Mouse (Mus musculus) liver (tissue): ENCODE results near the gene Tubd1.
"Not testable (repeated sequence)": the region's sequence is repeated elsewhere in the genome, so short reads cannot be mapped to it uniquely, and the experiment has no call there.

ENCODE experiments used
- DNase-seq: peaks from one replicate; pipeline ENCODE4 v3.0.0-alpha.2; 2020; ENCODE audit warnings: mixed read lengths

Gene Tubd1

DNA sequence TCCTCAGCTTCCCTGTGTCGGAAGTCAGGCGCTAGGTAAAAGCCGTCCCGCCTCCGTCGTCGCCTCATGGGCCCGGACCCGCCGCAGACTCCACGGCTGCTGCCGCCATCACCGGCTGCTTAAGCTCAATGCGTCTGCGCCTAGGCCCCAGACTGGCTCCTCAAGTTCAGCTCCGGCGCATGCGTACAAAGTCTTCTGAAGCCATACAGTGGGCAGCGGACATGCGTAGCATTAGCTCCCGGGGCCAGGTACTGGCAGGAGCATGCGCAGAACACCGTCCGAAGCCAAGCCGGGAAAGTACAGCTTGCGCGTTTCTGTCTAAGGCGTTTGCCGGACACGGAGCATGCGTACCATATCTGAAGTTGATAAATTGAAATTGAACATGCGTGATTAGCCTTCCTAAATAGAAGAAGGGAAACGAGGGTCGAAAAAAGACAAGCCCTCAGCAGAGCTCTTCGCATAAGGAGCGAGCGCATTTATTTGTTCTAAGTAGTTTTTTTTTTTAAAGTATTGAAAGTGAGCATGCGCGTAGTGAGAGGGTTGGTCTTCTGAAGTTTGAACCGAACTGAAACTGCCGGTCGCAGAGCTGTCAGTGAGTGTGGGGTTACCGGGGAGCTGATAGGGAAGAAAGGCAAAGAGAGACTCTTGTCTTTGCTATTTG lies at the start of gene Tubd1, which contains the start of gene Rps6kb1:
Gene Tubd1, plus strand, starts transcription at position 353 of the 661 bp plus-strand sequence.
Gene Rps6kb1, minus strand, starts transcription at position 167 of the 661 bp plus-strand sequence.
- DNase-seq, result peak; percentile 100

DNA sequence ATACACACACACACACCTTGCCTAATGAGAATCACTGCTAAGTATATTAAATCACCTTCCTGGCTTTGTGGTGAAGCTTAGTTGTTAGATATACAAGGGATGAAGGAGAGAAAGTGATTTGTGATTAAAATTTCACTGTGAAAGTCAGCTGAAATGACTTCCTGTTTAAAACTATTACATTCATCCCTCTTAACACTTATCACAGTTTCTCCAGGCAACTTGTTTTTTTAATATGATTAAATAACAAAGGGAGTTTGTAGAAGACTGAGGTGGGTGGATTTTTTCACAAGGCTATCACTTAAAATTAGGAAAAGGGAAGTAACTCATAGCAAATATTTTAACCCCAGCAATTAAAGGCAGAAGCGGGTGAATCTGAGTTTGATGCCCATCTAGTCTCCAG lies 47.4 kb upstream of the Tubd1 start:
- DNase-seq, result no peak

DNA sequence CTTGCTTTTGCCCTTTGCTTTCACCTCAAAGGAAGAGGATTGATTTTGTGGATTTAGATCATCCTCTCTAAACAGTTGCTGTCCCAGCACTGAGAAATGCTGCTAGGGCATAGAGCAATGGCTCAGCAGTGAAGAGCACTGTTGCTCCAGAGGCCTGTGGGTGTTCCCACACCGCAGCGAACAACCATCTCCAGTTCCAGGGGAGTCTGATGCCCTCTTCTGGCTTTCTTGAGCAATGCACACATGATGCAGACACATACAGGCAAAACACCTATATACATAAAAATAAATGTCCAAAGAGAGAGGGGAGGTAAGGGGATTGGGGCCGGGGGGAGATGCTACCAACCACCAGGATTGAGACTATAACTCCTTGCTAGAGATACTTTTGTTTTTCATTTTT lies 46.9 kb upstream of the Tubd1 start:
- peak; percentile 13 for DNase-seq

DNA sequence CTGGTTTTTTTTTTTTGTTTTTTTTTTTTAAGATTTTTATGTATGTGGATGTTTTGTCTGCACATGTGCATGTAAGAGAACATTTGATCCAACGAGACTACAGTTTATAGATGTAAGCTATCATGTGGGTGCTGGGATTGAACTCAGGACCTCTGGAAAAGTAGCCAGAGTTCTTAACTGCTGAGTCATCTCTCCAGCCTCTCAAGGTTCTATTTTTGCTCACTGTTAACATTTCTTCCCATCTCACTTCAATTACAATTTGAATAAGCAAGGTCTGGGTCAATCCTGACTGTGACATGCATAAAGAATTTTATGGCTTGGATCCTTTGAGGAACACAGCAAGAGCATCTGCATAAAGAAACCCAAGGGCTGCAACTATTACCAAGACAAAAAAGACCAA lies 44.0 kb upstream of the Tubd1 start:
- no peak for DNase-seq

DNA sequence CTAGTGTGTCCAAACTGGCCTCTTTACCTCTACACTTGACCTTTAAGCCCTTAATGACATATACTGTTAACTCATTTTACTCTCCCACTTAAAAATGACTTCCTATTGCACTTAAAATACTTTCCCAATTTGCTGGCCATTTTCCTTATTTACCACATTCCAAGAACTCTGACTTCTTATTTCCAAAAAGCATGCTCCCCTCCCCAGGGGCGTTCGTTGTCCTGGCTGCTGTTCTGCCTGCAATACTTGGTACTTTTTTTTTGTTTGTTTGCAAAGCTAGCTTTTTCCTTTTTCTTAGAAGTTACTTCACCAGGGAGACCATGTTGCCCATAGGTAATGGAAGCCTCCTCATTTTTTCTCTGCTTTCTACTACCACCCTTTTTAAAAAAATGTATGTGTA lies 41.7 kb upstream of the Tubd1 start:
- DNase-seq, result no peak

DNA sequence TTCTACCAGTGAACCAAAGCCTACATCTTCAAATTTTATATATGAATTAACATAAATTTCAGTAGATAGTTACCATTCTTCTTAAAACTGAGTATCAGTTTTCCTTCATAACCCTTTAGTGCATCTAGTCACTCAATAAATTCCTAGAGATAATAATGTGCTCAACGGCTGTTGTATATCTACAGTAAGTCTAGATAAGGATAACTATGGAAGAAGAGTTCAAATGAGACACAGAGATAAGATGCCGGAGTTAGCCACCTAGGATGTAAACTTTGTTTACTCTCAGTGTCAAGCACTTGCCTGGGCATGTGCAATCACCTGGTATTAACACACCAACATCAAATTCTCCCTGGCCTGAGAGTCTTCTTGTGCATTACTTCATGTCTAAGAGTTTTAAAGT lies 37.5 kb upstream of the Tubd1 start:
- DNase-seq, result no peak

DNA sequence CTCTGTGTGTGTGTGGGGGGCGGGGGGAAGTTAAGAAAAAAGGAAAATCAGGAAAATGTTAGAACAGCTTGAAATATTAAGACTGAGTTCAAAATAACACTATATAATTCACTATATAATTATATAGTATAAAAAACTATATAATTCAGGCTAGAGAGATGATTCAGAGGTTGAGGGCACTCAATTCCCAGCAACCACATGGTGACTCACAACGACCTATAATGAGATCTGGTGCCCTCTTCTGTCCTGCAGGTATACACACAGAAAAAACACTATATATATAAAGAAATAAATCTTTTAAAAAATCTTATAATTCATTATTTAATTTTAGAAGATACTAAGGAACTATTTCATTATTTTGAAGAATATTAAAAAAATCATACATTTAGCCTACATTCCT lies 36.8 kb upstream of the Tubd1 start:
- DNase-seq, result no peak

DNA sequence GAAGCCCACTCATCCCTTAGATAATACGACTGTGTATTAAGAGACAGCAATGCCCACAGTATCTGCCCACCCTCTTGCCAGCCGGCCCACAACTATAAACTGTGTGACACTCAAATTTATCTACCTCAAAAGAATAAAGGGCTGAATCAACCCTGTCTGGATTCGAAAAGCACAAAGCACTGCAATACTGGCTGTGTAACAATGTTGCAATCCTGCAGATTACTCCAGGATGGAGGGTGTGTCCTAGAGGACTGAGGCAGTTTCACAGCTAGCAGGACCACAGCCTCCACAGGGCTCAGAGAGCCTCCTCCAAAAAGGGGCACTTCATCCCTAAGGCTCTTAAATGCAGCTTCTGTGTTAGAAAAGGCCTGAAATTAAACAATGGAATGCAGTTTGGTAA lies 28.2 kb upstream of the Tubd1 start:
- DNase-seq, result no peak

DNA sequence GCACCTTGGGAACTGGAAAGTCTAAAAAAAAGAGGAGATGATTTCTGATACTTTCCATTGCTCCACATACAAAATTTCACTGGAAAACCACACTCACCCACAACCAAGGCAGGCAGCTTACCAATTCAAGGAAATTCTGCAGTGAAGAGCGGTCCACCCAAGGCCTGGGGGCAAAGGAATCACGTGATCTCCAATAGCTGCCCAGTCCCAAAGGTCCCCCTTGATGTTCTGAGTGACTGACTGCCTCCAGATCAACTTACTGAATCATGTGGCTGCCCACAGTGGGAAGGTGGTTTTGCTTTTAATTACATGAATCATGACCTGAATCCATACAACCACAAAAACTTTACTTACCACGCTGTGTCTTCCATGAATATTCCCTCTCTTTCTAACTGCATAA lies 27.6 kb upstream of the Tubd1 start:
- no peak for DNase-seq

DNA sequence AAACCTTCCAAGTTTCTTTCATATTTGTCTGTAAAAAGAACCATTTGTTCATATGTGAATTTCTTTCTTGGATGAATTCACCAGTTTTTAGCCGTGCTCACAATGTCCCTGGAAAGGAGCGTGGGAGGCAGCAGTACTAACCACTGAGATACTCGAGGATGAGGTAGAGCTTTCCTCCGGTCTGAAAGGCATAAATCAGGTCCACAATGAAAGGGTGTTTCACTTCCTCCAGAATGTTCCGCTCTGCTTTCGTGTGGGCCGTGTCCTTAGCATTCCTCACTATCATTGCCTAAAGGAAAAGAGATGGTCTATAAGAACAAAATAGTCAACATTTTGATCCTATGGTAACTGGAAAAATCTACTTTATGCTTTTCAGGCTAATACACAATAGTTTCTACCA lies 25.0 kb upstream of the Tubd1 start:
- DNase-seq, result no peak

DNA sequence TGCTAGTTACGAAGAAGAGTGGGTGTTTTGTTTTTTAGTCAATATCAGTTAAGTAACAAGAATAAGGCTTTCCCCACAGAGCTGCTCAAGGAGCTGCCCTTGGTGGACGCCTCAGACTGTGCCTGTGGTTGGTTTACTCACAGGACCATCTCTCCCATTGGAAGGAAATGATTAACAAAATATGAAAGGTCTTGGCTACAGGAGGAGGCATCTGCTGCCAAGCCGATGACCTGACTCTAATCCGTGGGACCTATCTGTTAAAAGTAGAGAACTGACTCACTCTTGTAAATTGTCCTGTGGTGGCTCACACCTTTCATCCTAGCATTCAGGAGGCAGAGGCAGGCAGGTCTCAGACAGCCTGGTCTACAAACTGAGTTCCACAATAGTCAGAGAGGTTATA lies 17.3 kb upstream of the Tubd1 start:
- DNase-seq, result no peak

DNA sequence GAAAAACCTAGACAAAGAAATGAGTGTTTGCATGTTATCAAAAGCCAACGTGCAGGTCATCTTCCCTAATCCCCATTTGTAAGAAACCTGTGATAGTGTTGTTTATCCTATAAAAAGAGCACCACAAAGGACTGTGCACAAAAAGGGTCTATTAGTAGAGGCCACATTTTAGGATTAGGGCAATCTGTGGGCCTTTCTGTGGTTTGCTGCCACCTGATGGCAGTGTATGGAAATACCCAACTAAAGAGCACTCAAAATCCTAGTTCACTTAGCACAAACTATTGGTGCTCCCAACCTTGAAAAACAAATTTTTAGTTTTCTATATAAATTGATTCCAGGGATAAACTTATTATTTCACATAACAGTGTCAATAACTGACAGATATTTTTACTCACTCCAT lies 12.0 kb upstream of the Tubd1 start:
- peak; percentile 11 for DNase-seq

DNA sequence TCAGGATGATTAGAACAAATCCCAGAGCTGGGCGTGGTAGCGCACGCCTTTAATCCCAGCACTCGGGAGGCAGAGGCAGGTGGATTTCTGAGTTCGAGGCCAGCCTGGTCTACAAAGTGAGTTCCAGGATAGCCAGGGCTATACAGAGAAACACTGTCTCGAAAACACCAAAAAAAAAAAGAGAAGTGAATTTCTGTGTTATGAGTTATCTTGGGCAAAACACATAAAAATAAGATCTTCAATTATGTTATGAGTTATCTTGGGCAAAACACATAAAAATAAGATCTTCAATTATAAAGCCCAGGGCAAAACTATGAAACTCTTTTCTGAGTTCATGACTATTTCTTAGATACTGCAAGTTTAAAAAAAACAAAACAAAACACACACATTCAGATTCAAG lies 11.5 kb upstream of the Tubd1 start:
- not testable (repeated sequence) for DNase-seq

DNA sequence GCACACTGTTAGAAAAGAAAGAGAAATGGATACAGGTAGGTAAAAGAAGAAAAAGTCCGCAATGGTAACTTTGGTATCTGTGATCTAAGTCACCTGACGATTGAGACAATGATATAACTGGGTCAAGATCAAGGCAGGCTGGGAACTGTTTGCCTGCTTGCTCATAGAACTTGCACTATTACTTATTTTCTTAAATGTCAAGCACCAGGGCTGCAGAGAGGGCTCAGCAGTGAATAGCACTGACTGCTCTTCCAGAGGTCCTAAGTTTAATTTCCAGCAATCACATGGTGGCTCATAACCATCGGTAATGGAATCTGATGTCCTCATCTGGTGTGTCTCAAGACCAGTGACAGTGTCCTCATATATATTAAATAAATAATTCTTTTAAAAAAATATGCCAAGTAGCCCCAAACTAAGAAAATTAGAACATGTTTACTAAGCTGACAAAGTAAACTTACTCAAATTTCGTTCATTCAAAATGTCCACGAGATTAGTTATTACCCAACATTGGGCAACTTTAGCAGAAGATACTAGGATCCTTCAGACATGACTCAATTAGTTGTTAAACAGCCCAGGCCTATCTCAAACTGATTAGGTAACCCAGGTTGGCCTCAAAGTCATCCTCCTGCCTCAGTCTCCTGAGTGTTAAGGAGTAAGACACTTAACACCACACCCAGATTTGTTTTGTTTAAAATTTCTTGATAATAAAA lies 10.4 kb upstream of the Tubd1 start:
- DNase-seq, result no peak

DNA sequence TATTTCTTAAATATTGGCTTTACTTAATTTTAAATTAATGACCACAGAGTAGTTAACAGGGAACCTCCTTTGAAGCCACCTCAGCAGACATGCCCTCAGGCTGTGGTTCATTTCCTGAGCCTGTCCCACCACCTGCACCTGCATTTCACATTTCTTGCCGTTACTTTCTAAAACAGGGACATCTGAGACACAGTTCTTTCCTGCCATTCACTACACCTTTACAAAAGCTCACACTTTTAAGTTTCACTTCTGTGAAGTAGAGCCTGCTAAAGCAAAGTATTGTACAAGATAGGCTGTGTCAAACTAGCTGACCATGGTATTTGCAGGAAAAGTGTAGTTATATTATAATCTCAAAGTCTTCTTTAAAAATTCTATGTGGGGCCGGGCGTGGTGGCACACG lies 6.0 kb upstream of the Tubd1 start:
- no peak for DNase-seq

DNA sequence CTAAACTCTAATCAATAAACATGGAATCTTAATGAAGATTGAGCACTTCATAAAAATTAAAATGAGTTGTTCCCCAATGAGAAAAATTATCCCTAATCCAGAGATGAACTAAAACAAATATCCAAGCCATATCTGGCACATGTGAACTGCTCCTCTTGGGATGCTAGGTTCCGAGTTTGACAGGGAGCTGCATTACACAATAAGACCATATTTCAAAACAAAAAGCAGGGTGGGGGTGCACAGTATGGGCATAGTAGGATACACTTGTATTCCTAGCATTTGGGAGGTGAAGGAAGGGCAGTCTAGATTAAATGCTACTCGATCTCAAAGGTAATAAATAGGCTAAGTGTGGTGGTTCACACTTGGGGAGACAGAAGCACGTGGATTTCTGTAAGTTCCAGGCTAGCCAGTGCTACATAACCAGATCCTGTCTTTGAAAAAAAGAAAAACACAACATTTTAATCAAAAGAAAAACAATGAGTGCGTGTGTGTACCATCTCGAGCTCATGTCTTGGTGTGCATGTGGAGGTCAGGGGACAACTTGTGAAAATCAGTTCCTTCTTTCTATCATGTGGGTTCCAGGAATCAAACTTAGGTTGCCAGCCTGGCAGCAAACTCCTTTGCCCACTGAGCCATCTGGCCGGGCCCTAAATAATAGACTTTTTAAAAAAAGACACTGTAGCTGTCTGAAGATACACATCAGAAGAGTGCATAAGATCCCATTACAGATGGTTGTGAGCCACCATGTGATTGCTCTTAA lies 4.9 kb upstream of the Tubd1 start:
- no peak for DNase-seq

DNA sequence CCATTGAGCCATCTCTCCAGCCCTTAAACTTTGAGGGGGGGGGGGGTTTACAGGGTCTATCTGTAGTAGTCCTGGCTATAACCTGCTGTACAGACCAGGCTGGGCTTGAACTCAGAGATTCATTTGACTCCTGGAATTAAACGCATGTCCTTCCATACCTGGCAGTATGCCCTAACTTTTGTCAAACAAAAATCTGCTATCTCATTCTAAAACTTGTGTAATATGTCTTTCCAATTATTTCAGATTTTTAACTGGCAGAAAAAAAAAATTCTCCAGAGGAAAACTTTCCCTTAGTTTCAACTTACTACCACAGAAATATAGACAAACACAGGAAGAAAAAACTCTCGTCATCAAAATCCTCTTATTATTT lies 4.3 kb upstream of the Tubd1 start:
- no peak for DNase-seq

DNA sequence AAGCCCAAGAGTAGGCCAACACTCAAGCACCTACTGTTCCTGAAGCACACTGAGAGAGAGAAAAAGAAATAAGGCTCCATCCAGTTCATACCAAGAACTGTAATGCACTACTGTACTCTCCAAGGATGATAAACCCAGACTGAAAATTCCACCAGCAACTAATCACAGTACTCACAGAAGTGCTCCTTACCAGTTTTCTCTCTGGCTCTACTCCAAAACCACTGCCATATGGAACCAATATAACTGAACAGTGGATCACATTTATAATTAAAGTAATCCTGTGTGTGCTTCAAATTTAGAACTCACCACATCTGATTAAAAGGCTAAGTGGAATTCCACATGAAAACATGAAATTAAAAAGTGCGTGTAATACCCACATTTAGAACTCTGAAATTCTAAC lies 1.9 kb upstream of the Tubd1 start:
- no peak for DNase-seq

DNA sequence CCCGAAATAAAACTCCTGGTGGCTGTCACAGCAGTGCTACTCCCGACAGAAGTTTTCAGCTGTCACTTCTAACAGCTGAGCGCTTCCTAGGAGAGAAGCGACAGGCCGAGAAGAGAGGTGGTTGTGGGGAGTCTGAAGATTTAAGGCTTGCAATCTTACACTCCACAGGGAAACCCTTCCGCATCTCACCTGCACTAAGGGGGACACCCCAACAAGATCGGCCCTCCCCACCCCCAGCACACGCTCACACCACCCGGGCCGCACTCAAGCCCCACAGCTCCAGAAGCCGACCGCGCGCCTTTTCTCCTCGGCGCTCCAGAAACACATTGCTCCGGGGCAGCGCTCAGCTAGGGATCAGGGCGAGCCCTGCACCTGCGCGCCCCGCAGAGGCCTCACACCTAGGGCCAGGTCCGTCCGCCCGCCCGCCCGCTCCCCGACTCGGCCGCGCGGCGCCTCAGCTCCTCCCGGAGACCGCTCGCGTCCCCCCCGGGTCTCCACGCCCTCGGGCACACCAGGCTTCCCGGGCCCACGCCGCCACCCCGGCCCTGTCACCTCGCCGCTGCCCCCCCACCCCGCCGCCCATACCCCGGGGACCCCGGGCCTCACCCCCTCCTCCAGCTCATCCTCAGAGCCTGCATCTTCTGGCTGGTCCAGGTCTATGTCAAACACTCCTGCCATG lies 692 bp upstream of the Tubd1 start:
- DNase-seq, result peak; percentile 63

DNA sequence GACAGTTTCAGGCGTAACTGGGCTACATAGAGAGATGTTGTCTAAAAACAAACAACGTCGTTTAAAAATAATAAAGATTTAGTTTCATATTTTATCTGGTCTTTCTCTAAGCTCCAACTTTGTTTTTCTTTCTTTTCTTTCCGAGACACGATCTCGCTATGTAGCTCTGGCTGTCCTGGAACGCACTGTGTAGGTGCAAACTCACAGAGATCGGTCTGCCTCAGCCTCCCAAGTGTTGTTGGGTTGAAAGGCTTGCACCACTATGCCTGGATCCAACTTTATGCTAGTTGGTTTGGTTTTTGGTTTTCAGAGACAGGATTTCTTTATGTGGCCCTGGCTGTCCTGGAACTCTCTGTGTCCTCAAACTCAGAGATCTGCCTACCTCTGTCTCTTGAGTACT lies 765 bp downstream of the Tubd1 start:
- peak; percentile 20 for DNase-seq

DNA sequence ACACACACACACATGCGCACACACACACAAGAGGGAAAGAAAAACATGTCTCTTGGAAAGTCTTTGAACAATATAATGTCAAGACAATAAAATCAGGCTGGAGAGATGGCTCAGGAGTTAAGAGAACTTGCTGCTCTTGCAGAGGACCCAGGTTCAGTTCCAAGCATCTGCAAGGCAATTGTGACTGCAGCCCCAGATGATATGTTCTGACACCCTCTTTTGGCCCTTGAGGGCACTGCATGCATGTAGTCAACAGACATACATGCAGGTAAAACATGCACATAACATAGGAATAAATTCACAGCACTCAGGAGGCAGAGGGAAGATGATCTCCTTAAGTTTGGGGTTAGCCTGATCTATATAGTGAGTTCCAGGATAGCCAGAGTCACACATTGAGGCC lies 2.6 kb downstream of the Tubd1 start:
- DNase-seq, result peak; percentile 10

DNA sequence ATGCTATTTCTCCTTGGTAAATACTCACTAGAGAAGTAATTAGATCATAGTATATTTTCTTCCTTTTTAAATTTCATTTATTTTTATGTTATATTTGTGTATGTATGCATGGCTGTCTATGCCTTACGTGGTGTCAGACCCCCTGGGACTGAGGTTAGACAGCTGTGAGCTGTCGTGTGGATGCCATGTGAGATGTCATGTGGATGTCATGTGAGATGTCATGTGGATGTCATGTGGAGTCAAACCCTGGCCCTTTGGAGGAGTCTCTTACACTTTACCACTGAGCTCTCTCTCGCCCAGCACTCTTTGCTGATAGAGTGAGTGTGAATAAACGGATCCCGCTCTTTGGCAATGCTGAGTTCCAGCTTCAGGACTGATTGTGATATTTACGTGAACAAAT lies 8.7 kb downstream of the Tubd1 start:
- DNase-seq, result no peak

DNA sequence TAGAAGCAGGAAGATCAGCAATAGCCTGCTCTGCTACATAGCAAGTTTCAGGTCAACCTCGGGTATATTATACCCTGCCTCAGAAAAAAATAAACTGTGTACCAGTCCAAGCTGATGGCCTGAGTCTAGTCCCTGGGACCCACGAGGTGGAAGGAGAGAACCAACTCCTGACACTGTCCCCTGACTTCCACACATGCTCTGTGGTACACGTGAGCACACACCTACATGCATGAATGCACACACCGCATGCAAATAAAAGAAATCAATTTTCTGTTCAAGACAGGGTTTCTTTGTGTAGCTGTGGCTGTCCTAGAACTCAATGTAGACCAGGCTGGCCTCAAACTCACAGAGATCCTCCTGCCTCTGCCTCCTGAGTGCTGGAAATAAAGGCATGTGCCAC lies 13.5 kb downstream of the Tubd1 start:
- DNase-seq, result no peak

DNA sequence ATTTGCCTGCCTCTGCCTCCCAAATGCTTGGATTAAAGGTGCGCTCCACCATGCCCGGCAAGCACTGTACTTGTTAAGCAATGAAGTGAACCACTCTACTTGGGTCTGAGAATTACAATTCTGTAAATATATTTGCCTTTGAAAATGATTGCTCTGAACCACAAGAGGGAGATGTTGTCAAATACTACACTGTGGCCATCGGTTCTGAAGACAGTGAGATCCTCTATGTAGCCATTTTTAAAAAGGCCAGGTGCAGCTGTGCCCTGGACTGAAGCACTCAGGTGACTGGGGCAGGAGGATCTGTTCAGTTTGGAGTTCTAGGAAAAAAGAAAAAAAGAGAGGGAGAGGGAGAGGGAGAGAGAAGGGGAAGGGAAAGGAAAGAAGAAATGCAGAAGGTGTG lies 23.6 kb downstream of the Tubd1 start:
- DNase-seq, result no peak
